Comparison of ENCODE assay signal across 8 mouse cellular contexts in genomic region chr19:5448354-5449150, GRCm38 (mm10). TPM values are rescaled to one million over a fixed set of nuclear protein-coding genes. Genes with fewer than 3 reads are reported as not detected.
A peak's percentile ranks its signal among the peaks of the same experiment; 100 is the strongest.
DNase-seq lines count a peak whose midpoint lies in the region; ATAC-seq and TF ChIP-seq lines count a peak whose summit lies in the region.

No protein-coding gene starts in this region.

- peak overlapping the region; percentile 57 for H3K4me3 ChIP-seq in heart, embryonic 11.5 days (ENCODE audit: low read depth, low read length)
- peak overlapping the region; percentile 71 to 77 for H3K4me3 ChIP-seq in ES-E14 (ENCODE audit: insufficient read depth in 1 of 2, low read depth in 1 of 2, low read length in 2 of 2, poor library complexity in 1 of 2, severe bottlenecking in 1 of 2)
- peak overlapping the region; percentile 48; the same call in 1 of the 2 replicates for H3K4me3 ChIP-seq in forebrain, embryonic 14.5 days (ENCODE audit: low read depth, low read length)
- peak overlapping the region; percentile 54 for H3K4me3 ChIP-seq in neural tube, embryonic 15.5 days (replicated peaks)

- peaks cover 53% of the 10 kb centered on the region for H3K27me3 ChIP-seq in heart, embryonic 11.5 days (ENCODE audit: control insufficient read depth, insufficient read depth, low read length)
- peaks cover 34% of the 10 kb centered on the region for H3K27me3 ChIP-seq in forebrain, embryonic 14.5 days (replicated peaks; ENCODE audit: control insufficient read depth, insufficient read depth, low read length)
- peaks cover 64% of the 10 kb centered on the region for H3K27me3 ChIP-seq in neural tube, embryonic 15.5 days (replicated peaks)

- WGBS in heart, embryonic 11.5 days (ENCODE audit: insufficient replicate concordance): 7% methylated on average over 30 of the region's 36 CpGs
- 6% methylated on average over 36 of the region's 36 CpGs for WGBS in forebrain, embryonic 14.5 days
- 6% methylated on average over 36 of the region's 36 CpGs for WGBS in neural tube, embryonic 15.5 days

- H3K4me1 ChIP-seq in heart, embryonic 11.5 days (ENCODE audit: control insufficient read depth, insufficient read depth, low read length): peaks cover 21% of the 10 kb centered on the region
- peaks cover 0 to 3% of the 10 kb centered on the region in 2 experiments; a peak in 1 of 4 replicates for H3K4me1 ChIP-seq in ES-E14 (ENCODE audit: control insufficient read depth in 2 of 2, insufficient read depth in 2 of 2, low read length in 2 of 2, poor library complexity in 1 of 2)
- H3K4me1 ChIP-seq in forebrain, embryonic 14.5 days (ENCODE audit: control insufficient read depth, insufficient read depth, low read length): peaks cover 2% of the 10 kb centered on the region; the same call in 1 of the 2 replicates
- peaks cover 21% of the 10 kb centered on the region for H3K4me1 ChIP-seq in neural tube, embryonic 15.5 days

- in situ Hi-C loops in ES-E14 (cut with MboI; ENCODE audit: low sequenced_read_pairs in 2 of 2, unreplicated experiment in 2 of 2): no loop called here

- no peaks in the 10 kb centered on the region for H3K36me3 ChIP-seq in heart, embryonic 11.5 days (ENCODE audit: control insufficient read depth, insufficient read depth, low read length)
- no peaks in the 10 kb centered on the region for H3K36me3 ChIP-seq in ES-E14 (ENCODE audit: control insufficient read depth, insufficient read depth, low read length, poor library complexity, severe bottlenecking)
- H3K36me3 ChIP-seq in forebrain, embryonic 14.5 days (ENCODE audit: control insufficient read depth, insufficient read depth, low read length): no peaks in the 10 kb centered on the region
- no peaks in the 10 kb centered on the region; the same call in 1 of the 2 replicates for H3K36me3 ChIP-seq in neural tube, embryonic 15.5 days

- no peak for DNase-seq in heart, postnatal 25 days (ENCODE audit: low spot score)
- DNase-seq in ES-E14 (ENCODE audit: low read depth, low spot score): no peak
- no peak for DNase-seq in forebrain, embryonic 14.5 days (ENCODE audit: low spot score)
- peak; percentile 79 for DNase-seq in liver
- no peak for DNase-seq in layer of hippocampus, postnatal 25 days (ENCODE audit: extremely low spot score in 1 of 2, low spot score in 1 of 2)
- DNase-seq in left cerebral cortex, adult 9 months (ENCODE audit: low spot score in 2 of 2): no peak

- intact Hi-C loops in heart, postnatal 25 days (cut with DNase I): no loop called here

- H3K4me2 ChIP-seq in heart, embryonic 11.5 days: peak overlapping the region; percentile 92
- peak overlapping the region; percentile 94 for H3K4me2 ChIP-seq in forebrain, embryonic 14.5 days (ENCODE audit: low read length)
- peak overlapping the region; percentile 96 for H3K4me2 ChIP-seq in neural tube, embryonic 15.5 days

- H3K27ac ChIP-seq in heart, embryonic 11.5 days (ENCODE audit: low read depth, low read length): no peak overlapping the region
- H3K27ac ChIP-seq in ES-E14 (ENCODE audit: insufficient read depth, low read depth, low read length, poor library complexity, severe bottlenecking): no peak overlapping the region
- H3K27ac ChIP-seq in forebrain, embryonic 14.5 days (ENCODE audit: low read depth, low read length): no peak overlapping the region
- H3K27ac ChIP-seq in neural tube, embryonic 15.5 days (replicated peaks): no peak overlapping the region

- no peaks in the 10 kb centered on the region for H3K9me3 ChIP-seq in heart, embryonic 11.5 days (replicated peaks; ENCODE audit: control insufficient read depth, low read length)
- no peaks in the 10 kb centered on the region for H3K9me3 ChIP-seq in ES-E14 (ENCODE audit: control insufficient read depth, insufficient read depth, low read depth, low read length)
- H3K9me3 ChIP-seq in forebrain, embryonic 14.5 days (replicated peaks; ENCODE audit: control insufficient read depth, low read length): no peaks in the 10 kb centered on the region
- H3K9me3 ChIP-seq in neural tube, embryonic 15.5 days (replicated peaks): no peaks in the 10 kb centered on the region; the same call in 1 of the 2 replicates

- peak; percentile 53; the same call in 1 of the 2 replicates for ATAC-seq in heart, embryonic 11.5 days (replicated peaks; ENCODE audit: insufficient number of reproducible peaks, low FRiP score, low TSS enrichment)
- ATAC-seq in forebrain, embryonic 14.5 days: no peak
- ATAC-seq in neural tube, embryonic 15.5 days (ENCODE audit: low FRiP score): no peak

- peak overlapping the region; percentile 50; the same call in 1 of the 2 replicates for H3K9ac ChIP-seq in heart, embryonic 11.5 days (ENCODE audit: low read depth, low read length)
- H3K9ac ChIP-seq in ES-E14 (ENCODE audit: insufficient read depth, low read depth, low read length, poor library complexity, severe bottlenecking): no peak overlapping the region
- H3K9ac ChIP-seq in forebrain, embryonic 14.5 days (ENCODE audit: low read length): peak overlapping the region; percentile 58; the same call in 1 of the 2 replicates
- H3K9ac ChIP-seq in neural tube, embryonic 15.5 days (replicated peaks): no peak overlapping the region

TF ChIP-seq in ES-E14, 5 proteins besides CTCF, POLR2A, EP300 and RAD21:
- peak; percentile 75 for TF ChIP-seq MAFK (IDR thresholded peaks at IDR 0.05; ENCODE audit: insufficient read depth, low read depth, low read length)
- TF ChIP-seq ZNF384 (IDR thresholded peaks at IDR 0.05; ENCODE audit: low read depth, low read length): no peak
- TF ChIP-seq ZC3H11A (IDR thresholded peaks at IDR 0.05; ENCODE audit: borderline replicate concordance, low read depth, low read length): no peak
- no peak for TF ChIP-seq HCFC1 (IDR thresholded peaks at IDR 0.05; ENCODE audit: borderline replicate concordance, insufficient read depth, low read length)
- TF ChIP-seq CHD2 (IDR thresholded peaks at IDR 0.05; ENCODE audit: low read depth, low read length): no peak

RNA-seq across cellular contexts. Expression of gene Fosl1, which starts 1.2 kb away (rescaled TPM):
- polyA plus RNA-seq in heart, embryonic 11.5 days (2014; fragmentation: Nextera tagmentation; extraction: Ambion mirVana): not detected in 2 replicates
- total RNA-seq in heart, postnatal 25 days (2021): not detected
- 1.0 and 3.0 TPM in 2 replicates for total RNA-seq in ES-E14 (2012; rRNA removed)
- not detected in 2 replicates for polyA plus RNA-seq in forebrain, embryonic 14.5 days (2014; fragmentation: Nextera tagmentation; extraction: Ambion mirVana)
- polyA plus RNA-seq in neural tube, embryonic 15.5 days (2015; fragmentation: Nextera tagmentation; extraction: Ambion mirVana): 0.45 TPM in 1 of 2 replicates, not detected in the other
- total RNA-seq in layer of hippocampus, postnatal 25 days (2021): not detected

RNA-seq across cellular contexts. Expression of gene Ccdc85b, which starts 9.1 kb away (rescaled TPM):
- 8.1 and 10.0 TPM in 2 replicates for polyA plus RNA-seq in heart, embryonic 11.5 days (2014; fragmentation: Nextera tagmentation; extraction: Ambion mirVana)
- 10 to 100 TPM in 1 of 2 experiments, 1 to 10 TPM in 1; 7.8 to 11.9 TPM for total RNA-seq in heart, postnatal 25 days (2021)
- total RNA-seq in ES-E14 (2012; rRNA removed): 4.9 and 5.4 TPM in 2 replicates
- polyA plus RNA-seq in forebrain, embryonic 14.5 days (2014; fragmentation: Nextera tagmentation; extraction: Ambion mirVana): 5.9 and 6.4 TPM in 2 replicates
- 12.6 and 15.0 TPM in 2 replicates for polyA plus RNA-seq in neural tube, embryonic 15.5 days (2015; fragmentation: Nextera tagmentation; extraction: Ambion mirVana)
- total RNA-seq in layer of hippocampus, postnatal 25 days (2021): 10 to 100 TPM; 32.9 to 35.9 TPM

RNA-seq across cellular contexts. Expression of gene Fibp, which starts 11.9 kb away (rescaled TPM):
- 73.6 and 79.8 TPM in 2 replicates for polyA plus RNA-seq in heart, embryonic 11.5 days (2014; fragmentation: Nextera tagmentation; extraction: Ambion mirVana)
- 10 to 100 TPM; 45.5 to 51.0 TPM for total RNA-seq in heart, postnatal 25 days (2021)
- total RNA-seq in ES-E14 (2012; rRNA removed): 52.4 and 62.0 TPM in 2 replicates
- polyA plus RNA-seq in forebrain, embryonic 14.5 days (2014; fragmentation: Nextera tagmentation; extraction: Ambion mirVana): 153 and 167 TPM in 2 replicates
- 151 and 154 TPM in 2 replicates for polyA plus RNA-seq in neural tube, embryonic 15.5 days (2015; fragmentation: Nextera tagmentation; extraction: Ambion mirVana)
- total RNA-seq in layer of hippocampus, postnatal 25 days (2021): 100 to 1,000 TPM in 1 of 2 experiments, 10 to 100 TPM in 1; 99.4 to 110 TPM

RNA-seq across cellular contexts. Expression of gene Ctsw, which starts 19.8 kb away (rescaled TPM):
- polyA plus RNA-seq in heart, embryonic 11.5 days (2014; fragmentation: Nextera tagmentation; extraction: Ambion mirVana): 0.84 and 0.86 TPM in 2 replicates
- total RNA-seq in heart, postnatal 25 days (2021): under 1 TPM in 1 of 2 experiments, not detected in 1; 0.45 TPM
- total RNA-seq in ES-E14 (2012; rRNA removed): 4.5 and 11.7 TPM in 2 replicates
- polyA plus RNA-seq in forebrain, embryonic 14.5 days (2014; fragmentation: Nextera tagmentation; extraction: Ambion mirVana): 3.4 and 5.3 TPM in 2 replicates
- 4.5 and 9.0 TPM in 2 replicates for polyA plus RNA-seq in neural tube, embryonic 15.5 days (2015; fragmentation: Nextera tagmentation; extraction: Ambion mirVana)
- total RNA-seq in layer of hippocampus, postnatal 25 days (2021): not detected

RNA-seq across cellular contexts. Expression of gene AI837181, which starts 23.6 kb away (rescaled TPM):
- polyA plus RNA-seq in heart, embryonic 11.5 days (2014; fragmentation: Nextera tagmentation; extraction: Ambion mirVana): 23.8 and 27.4 TPM in 2 replicates
- total RNA-seq in heart, postnatal 25 days (2021): 10 to 100 TPM; 34.9 to 36.2 TPM
- total RNA-seq in ES-E14 (2012; rRNA removed): 13.8 and 13.9 TPM in 2 replicates
- 36.7 and 46.9 TPM in 2 replicates for polyA plus RNA-seq in forebrain, embryonic 14.5 days (2014; fragmentation: Nextera tagmentation; extraction: Ambion mirVana)
- 84.7 and 87.3 TPM in 2 replicates for polyA plus RNA-seq in neural tube, embryonic 15.5 days (2015; fragmentation: Nextera tagmentation; extraction: Ambion mirVana)
- 10 to 100 TPM; 68.2 to 71.1 TPM for total RNA-seq in layer of hippocampus, postnatal 25 days (2021)

Comparison
In these comparisons a context has a peak if more than half of its experiments do, and no peak if none do; other contexts are left out.
1. H3K9ac ChIP-seq: peak in heart, embryonic 11.5 days (single experiment) and forebrain, embryonic 14.5 days (single experiment); none in ES-E14 (single experiment) and neural tube, embryonic 15.5 days (single experiment).
2. Peak in every context shown above with its lines, with median percentiles within 50 percentile points of each other: H3K4me2 ChIP-seq and H3K4me3 ChIP-seq.